Mouse (Mus musculus) hindbrain, embryonic 12.5 days (tissue): ENCODE results near the gene Clec16a. TPM values are rescaled to one million over a fixed set of nuclear protein-coding genes. Genes with fewer than 3 reads are reported as not detected.

Experiments used
- ATAC-seq: fragments of 200-750 bp; cut with Nextera tagmentation; 2 replicates; pipeline ENCODE4 v1.8.0; 2017; ENCODE audit warnings: moderate TSS enrichment; ENCODE audit not compliant: low FRiP score
- H3K27ac ChIP-seq: fragments of 300-500 bp; sonication (generic); 2 replicates; pipeline ENCODE4 v1.5.1; 2016; ENCODE audit warnings: mild to moderate bottlenecking
- H3K27me3 ChIP-seq: fragments of 300-500 bp; sonication (generic); 2 replicates; pipeline ENCODE4 v1.6.1; 2016; ENCODE audit warnings: mild to moderate bottlenecking
- H3K36me3 ChIP-seq: fragments of 300-500 bp; sonication (generic); 2 replicates; pipeline ENCODE4 v1.6.1; 2016; ENCODE audit warnings: mild to moderate bottlenecking
- H3K4me1 ChIP-seq: fragments of 300-500 bp; sonication (generic); 2 replicates; pipeline ENCODE4 v1.6.1; 2016
- H3K4me2 ChIP-seq: fragments of 300-500 bp; sonication (generic); replicated peaks from 2 replicates; pipeline ENCODE4 v1.6.1; 2016; ENCODE audit warnings: mild to moderate bottlenecking
- H3K4me3 ChIP-seq: fragments of 300-500 bp; sonication (generic); 2 replicates; pipeline ENCODE4 v1.5.1; 2016; ENCODE audit warnings: mild to moderate bottlenecking
- H3K9ac ChIP-seq: fragments of 300-500 bp; sonication (generic); 2 replicates; pipeline ENCODE4 v1.6.1; 2016; ENCODE audit warnings: mild to moderate bottlenecking, moderate library complexity
- H3K9me3 ChIP-seq: fragments of 300-500 bp; sonication (generic); replicated peaks from 2 replicates; pipeline ENCODE4 v1.6.1; 2016; ENCODE audit warnings: mild to moderate bottlenecking
- WGBS: fragments of 180-500 bp; shearing (Covaris S2); methylation state at CpG from one replicate; pipeline ENCODE4 v1.1.7; 2016; 5-methylcytosine and 5-hydroxymethylcytosine counted together
- polyA plus RNA-seq: library from polyadenylated mRNA; unstranded; fragments of >200 nt; fragmentation: Nextera tagmentation; extraction: Ambion mirVana; gene quantifications from 2 replicates; pipeline ENCODE4 v1.2.1, GENCODE M21; 2016

Clec16a gene
- polyA plus RNA-seq, 1 experiment from 2014 or later, result 51.4 TPM

DNA sequence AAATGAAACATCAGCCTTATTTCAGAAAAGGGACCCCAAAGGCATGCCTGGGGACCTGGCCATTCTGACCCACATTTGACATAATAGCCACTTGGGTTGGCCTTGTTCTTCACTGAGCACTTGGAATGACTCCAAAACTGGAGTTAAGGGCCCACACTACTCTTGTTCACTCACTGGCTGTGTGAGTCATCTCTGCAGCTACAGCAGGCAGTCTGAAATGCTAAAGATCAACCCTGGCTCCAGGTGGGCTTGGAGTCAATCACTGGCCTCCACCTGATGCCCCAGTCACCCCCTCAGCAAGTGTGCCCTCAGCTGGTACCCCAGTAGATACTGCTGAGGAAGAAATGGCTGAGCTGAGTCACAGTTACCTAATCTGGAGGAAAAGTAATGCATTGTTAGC lies 115.4 kb downstream of the Clec16a start:
- Histone ChIP-seq H3K27me3 (no peaks in the 10 kb centered on the region), H3K27ac (peak overlapping the region; percentile 52; the same call in 1 of the 2 replicates), H3K4me1 (peaks cover 27% of the 10 kb centered on the region), H3K4me2 (no peak overlapping the region), H3K9ac (no peak overlapping the region), H3K9me3 (no peaks in the 10 kb centered on the region), H3K36me3 (no peaks in the 10 kb centered on the region), H3K4me3 (no peak overlapping the region)
- ATAC-seq, result no peak

DNA sequence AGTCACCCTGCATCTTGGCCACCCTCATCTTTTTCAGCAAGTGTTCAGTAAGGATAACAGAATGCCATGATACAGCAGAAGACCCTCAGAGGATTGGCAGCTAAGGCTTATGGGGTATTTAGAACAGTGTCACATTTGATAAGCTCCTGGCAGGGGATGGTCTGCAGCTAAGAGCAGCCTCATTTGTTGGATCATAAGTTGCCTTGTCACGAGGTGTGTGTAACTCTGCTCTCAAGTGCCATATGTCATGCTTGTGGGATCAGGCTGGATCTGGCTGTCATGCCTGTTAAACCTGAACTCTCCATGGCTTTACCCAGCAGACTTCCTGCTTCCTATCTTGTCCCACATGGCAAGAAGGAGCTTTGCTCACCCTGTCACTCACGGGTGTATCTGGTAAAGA lies 116.2 kb downstream of the Clec16a start:
- Histone ChIP-seq H3K4me3 (no peak overlapping the region), H3K36me3 (no peaks in the 10 kb centered on the region), H3K27me3 (no peaks in the 10 kb centered on the region), H3K4me2 (no peak overlapping the region), H3K9me3 (no peaks in the 10 kb centered on the region), H3K9ac (no peak overlapping the region), H3K27ac (no peak overlapping the region), H3K4me1 (peaks cover 27% of the 10 kb centered on the region)
- ATAC-seq, result no peak
- 61% methylated on average over 2 of the region's 2 CpGs for WGBS

DNA sequence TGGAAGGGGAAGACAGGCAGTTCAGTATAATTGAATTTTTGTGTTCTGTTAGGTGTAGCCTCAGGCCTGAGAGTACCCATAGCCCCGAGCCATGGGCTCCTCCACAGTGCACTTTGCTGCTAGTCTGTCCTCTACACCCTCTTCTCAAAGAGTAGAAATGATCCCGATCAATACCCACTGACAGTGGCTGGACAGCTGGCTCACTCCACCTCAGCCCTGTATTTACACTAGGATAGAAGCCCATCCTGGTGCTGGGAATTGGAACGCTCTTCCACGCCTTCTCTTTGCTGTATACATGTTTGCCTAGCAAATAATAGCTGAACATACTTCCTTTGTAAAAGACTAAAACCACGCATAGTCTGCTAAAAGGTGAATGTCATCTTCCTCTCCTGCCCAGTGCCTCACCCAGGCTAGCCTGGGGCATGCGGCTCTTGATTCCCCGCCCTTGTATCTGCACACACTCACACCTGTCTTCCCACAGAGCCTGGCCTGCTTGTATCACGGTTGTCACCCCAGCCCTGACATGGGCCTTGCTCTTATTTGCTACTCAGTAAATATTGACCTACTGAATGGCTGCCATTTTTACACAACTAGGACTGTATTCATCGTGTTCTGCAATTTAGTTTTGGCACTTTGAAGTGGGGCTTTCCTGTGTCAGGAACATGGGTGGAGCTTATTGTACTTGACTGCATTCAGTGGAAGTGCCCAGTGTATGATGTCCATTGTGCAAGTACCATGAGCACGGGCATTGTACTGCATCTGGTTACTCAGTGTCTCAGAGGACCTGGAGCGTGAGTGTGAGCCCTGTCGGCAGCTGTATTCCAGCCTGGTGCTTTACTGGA lies 119.0 kb downstream of the Clec16a start:
- no peak overlapping the region for H3K4me2 ChIP-seq
- no peak overlapping the region for H3K9ac ChIP-seq
- H3K27ac ChIP-seq, result no peak overlapping the region
- H3K27me3 ChIP-seq, result no peaks in the 10 kb centered on the region
- WGBS, result 84% methylated on average over 12 of the region's 12 CpGs
- H3K4me1 ChIP-seq, result peaks cover 26% of the 10 kb centered on the region
- no peak for ATAC-seq
- H3K36me3 ChIP-seq, result no peaks in the 10 kb centered on the region
- H3K4me3 ChIP-seq, result no peak overlapping the region
- H3K9me3 ChIP-seq, result no peaks in the 10 kb centered on the region

DNA sequence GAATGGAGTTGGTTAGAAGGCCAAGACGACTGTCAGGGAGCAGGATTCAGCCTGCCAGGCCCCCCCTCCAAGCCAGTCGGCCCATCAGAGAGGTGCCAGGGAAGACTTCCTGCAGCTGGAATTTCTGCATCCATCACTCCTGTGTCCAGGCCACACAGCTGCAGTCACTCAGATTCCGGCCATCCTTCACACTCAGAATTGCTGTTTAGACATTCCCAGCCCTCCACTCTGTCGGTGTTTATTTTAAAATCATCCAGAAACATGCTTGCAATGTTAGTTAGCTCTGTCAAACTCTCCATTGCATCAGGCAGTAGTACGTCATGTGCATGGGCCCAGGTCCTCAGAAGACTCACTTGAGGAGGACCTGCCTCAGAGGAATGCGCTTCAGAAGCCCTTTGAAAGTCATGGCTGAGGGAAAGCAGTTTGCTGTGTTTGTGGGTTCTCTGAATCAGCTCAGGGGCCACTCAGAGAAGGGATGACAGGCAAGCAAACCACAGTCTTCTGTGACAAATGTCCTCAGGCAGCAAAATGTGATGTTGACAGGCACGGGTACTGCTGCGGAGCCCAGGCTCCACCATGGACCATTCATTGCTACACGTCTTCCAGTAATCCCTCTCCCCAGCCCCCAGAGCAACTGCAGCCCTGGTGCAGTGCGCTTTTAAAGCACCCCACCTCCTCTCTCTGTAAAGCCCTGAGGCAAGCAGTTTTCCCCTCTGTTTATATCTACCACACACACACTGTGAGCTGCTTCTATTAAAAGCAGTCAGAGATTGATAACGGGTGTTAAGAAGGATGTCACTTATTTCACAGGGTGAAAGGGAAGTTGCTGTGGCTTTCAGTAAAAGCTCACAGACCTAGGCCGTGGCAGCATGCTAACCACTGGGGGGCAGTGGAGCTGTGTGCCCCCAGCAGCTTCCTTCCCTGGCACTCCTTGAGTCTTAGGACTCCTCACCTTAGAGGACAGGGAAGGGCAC lies 120.1 kb downstream of the Clec16a start:
- no peaks in the 10 kb centered on the region for H3K27me3 ChIP-seq
- peak overlapping the region; percentile 26 for H3K27ac ChIP-seq
- 64% methylated on average over 12 of the region's 12 CpGs for WGBS
- H3K4me3 ChIP-seq, result no peak overlapping the region
- H3K4me1 ChIP-seq, result peaks cover 23% of the 10 kb centered on the region
- no peak overlapping the region for H3K4me2 ChIP-seq
- 0 out of 2 replicates have a peak, but pooled peaks have one; percentile 38 for ATAC-seq
- no peak overlapping the region for H3K9ac ChIP-seq
- no peaks in the 10 kb centered on the region for H3K36me3 ChIP-seq
- H3K9me3 ChIP-seq, result no peaks in the 10 kb centered on the region

DNA sequence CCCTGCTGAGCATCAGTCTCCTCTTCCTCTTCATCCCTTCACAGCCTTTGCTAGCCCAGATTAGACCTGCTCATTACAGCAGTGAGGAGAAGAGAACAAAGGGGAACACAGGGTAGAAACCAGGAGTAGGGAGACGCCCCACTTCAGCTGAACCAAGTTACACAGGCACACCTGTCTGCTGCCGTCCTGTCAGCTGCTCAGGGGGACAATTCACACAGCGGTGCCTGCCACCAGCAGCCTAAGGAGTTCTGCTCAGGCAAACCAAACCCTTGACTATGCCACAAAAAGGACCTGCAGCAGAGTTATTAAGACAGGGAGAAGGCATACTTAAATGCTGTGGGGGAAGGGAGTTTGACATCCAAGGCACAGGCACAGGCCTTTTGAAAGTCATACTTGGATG lies 121.6 kb downstream of the Clec16a start:
- H3K9me3 ChIP-seq, result no peaks in the 10 kb centered on the region
- no peaks in the 10 kb centered on the region for H3K27me3 ChIP-seq
- WGBS, result 67% methylated on average over 3 of the region's 3 CpGs
- H3K4me1 ChIP-seq, result peaks cover 20% of the 10 kb centered on the region
- H3K27ac ChIP-seq, result no peak overlapping the region
- ATAC-seq, result no peak
- H3K36me3 ChIP-seq, result no peaks in the 10 kb centered on the region
- no peak overlapping the region for H3K9ac ChIP-seq
- no peak overlapping the region for H3K4me2 ChIP-seq
- H3K4me3 ChIP-seq, result no peak overlapping the region

DNA sequence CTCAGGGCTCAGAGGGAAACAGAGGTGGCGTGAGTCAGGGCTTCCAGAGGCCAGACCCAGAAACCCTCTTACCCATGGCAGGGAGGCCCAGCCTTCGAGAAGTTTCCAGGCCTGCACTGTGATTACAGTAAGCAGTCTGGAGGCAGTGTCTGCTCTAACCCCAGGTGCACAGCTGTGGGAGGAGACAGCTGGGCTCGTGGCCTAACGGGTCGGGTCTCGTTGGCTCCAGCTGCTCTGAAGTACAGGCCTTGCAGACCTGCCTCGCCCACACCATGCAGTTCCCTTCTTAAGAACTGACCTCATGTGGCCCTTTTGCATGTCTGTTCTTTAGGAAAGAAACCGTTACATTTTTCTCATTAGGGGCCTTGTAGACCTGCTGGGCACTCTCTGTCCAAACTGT lies 123.3 kb downstream of the Clec16a start:
- no peak overlapping the region for H3K9ac ChIP-seq

DNA sequence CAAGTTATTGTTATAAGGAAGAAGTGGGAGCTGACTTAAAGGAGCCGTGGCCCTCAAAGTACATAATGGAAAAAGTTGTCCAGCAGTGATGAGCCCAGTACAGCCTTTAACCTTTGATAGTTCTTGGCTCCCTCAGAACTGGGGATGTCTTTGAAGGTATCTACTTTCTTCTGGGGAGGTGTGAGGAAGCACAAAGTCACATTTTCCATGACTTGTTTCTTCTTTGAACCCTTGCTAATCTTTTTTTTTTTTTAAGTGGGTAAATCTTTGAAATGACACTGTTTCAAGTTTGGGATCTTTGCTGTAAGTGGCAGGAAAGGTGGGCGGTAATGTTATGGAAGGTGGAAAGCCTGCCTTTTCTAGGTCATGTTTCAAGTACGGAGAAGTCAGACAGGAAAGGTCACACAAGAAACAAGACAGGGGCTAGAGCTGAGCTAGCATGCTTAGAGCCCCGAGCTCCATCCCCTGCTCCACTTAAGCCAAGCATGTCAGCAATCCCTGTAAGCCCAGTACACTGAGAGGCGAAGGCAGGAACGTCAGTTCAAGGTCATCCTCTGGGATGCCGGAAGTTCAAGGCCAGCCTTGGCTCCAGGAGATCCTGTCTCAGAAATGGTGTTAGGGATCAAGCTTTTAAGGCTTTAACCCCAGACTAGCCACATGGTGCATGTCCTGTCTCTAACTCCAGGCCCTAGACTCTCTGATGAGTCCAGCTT lies 124.0 kb downstream of the Clec16a start:
- no peak for ATAC-seq
- Histone ChIP-seq H3K4me1 (peaks cover 20% of the 10 kb centered on the region), H3K27ac (no peak overlapping the region), H3K4me2 (no peak overlapping the region), H3K27me3 (no peaks in the 10 kb centered on the region), H3K4me3 (no peak overlapping the region), H3K36me3 (no peaks in the 10 kb centered on the region), H3K9me3 (no peaks in the 10 kb centered on the region), H3K9ac (no peak overlapping the region)
- WGBS, result 85% methylated on average over 7 of the region's 7 CpGs

More for the DNA sequence above, 123.3 kb downstream of the Clec16a start:
- Histone ChIP-seq H3K9me3 (no peaks in the 10 kb centered on the region), H3K4me2 (no peak overlapping the region), H3K27me3 (no peaks in the 10 kb centered on the region), H3K36me3 (no peaks in the 10 kb centered on the region), H3K4me1 (peaks cover 20% of the 10 kb centered on the region), H3K4me3 (no peak overlapping the region), H3K27ac (no peak overlapping the region)
- ATAC-seq, result no peak
- WGBS, result 53% methylated on average over 8 of the region's 8 CpGs

DNA sequence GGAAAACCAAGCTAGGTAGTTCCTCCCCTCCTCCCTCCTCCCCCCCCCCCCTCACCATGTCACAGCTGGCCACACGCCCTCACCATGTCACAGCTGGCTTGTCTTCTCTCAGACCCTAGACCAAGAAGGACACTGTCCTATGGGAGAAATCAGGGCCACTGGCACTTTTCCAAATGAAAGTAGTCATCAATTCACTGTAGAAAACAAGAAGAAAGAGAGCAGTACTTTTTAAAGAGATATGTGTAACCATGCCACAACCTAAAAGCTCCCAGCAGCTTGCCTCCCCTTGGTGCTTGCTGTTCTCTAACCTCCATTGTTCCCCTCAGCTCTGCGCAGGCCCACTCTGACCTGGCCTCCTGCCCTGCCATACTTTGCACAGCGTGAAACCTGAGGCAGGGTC lies 124.8 kb downstream of the Clec16a start:
- H3K9ac ChIP-seq, result no peak overlapping the region
- H3K36me3 ChIP-seq, result no peaks in the 10 kb centered on the region
- no peak for ATAC-seq
- H3K27me3 ChIP-seq, result no peaks in the 10 kb centered on the region
- no peak overlapping the region for H3K4me2 ChIP-seq
- 60% methylated on average over 3 of the region's 3 CpGs for WGBS
- no peaks in the 10 kb centered on the region for H3K9me3 ChIP-seq
- peaks cover 14% of the 10 kb centered on the region for H3K4me1 ChIP-seq
- H3K4me3 ChIP-seq, result no peak overlapping the region
- no peak overlapping the region for H3K27ac ChIP-seq

DNA sequence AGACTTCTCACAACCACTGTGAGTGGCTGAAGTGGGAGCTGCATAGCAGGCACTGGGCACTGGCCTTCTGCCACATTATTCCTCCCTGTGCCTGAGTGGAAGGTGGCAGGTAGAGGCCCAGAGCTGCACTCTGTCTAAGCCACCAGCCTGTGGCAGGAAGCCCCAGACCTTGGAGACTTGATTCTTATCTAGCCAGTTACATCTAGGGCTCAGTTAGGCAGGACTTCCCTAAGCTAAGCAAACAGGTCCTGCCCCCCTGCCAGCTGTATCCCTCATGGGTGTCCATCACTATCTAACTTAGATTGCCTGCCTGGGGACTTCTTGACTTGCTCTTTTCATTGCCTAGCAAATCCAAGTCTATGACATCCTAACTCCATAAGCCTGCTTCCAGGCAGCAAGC lies 127.4 kb downstream of the Clec16a start:
- Histone ChIP-seq H3K27me3 (no peaks in the 10 kb centered on the region), H3K4me3 (no peak overlapping the region), H3K9me3 (no peaks in the 10 kb centered on the region), H3K36me3 (no peaks in the 10 kb centered on the region), H3K27ac (no peak overlapping the region), H3K4me1 (peaks cover 4% of the 10 kb centered on the region; the same call in 1 of the 2 replicates), H3K4me2 (no peak overlapping the region), H3K9ac (no peak overlapping the region)
- no peak for ATAC-seq

DNA sequence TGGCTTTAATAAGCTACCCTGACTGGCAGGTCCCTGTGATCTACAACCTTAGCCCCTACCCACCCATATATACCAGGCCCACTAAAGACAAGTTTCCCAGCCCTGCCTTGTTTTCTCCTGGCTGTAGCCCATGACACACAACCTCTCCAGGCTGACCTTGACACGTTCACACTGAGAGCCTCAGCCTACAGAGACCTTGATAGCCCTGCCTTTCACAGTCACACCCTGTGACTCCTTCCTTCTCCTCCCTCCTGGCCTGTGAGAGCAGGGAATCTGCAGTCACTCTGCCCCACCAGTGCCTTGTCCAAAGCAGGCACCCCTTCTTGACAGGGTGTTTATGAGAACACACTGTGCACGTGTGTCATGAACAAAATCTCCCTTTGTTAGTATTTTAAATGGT lies 128.9 kb downstream of the Clec16a start:
- Histone ChIP-seq H3K4me1 (no peaks in the 10 kb centered on the region), H3K27me3 (no peaks in the 10 kb centered on the region), H3K9ac (no peak overlapping the region), H3K27ac (no peak overlapping the region), H3K36me3 (no peaks in the 10 kb centered on the region), H3K4me3 (no peak overlapping the region), H3K4me2 (no peak overlapping the region), H3K9me3 (no peaks in the 10 kb centered on the region)
- no peak for ATAC-seq
- WGBS, result 63% methylated on average over 2 of the region's 2 CpGs

DNA sequence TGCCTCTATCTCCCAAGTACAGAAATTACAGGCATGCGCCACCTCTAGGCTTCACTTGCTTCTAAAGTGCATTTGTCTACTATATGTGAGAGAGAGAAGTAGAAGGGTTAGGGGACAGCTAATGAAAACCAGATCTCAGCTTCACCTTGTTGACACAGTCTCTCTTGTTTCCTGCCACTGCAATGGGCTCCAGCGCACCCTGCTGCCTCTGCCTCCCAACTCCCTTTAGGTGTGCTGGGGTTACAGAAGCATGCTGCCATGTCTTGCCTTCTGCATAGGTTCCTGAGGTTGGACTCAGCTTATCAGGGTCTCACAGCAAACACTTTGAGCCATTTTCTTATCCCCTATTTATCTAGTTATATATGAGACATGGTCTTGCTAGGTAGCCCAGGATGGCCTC lies 129.8 kb downstream of the Clec16a start:
- Histone ChIP-seq H3K9ac (no peak overlapping the region), H3K4me2 (no peak overlapping the region), H3K4me3 (no peak overlapping the region), H3K36me3 (no peaks in the 10 kb centered on the region), H3K4me1 (no peaks in the 10 kb centered on the region), H3K9me3 (no peaks in the 10 kb centered on the region), H3K27me3 (no peaks in the 10 kb centered on the region), H3K27ac (no peak overlapping the region)
- no peak for ATAC-seq
- 87% methylated on average over 2 of the region's 2 CpGs for WGBS

DNA sequence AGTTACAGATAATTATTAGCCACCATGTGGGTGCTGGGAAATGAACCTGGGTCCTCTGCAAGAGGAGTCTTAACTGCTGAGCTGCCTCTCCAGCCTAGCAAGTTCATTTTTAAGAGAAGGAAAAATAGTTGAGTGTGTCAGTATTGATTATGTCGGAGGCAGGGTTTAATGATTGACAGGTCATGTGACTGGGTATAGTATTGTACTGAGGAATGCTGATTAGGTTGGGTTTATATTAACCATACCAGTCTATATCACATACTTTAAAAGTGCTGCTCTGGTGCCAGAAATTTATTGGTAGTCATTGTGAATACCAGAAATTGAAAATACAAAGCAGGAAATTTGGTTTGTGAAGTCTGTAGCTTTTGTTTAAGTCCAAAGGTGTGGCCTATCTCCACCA lies 130.5 kb downstream of the Clec16a start:
- Histone ChIP-seq H3K4me3 (no peak overlapping the region), H3K36me3 (no peaks in the 10 kb centered on the region), H3K27ac (no peak overlapping the region), H3K9ac (no peak overlapping the region), H3K4me2 (no peak overlapping the region), H3K27me3 (no peaks in the 10 kb centered on the region), H3K9me3 (no peaks in the 10 kb centered on the region), H3K4me1 (no peaks in the 10 kb centered on the region)
- no peak for ATAC-seq
- 82% methylated on average over 1 of the region's 1 CpGs for WGBS
